Mouse (Mus musculus): ENCODE results near the gene Hsdl1. TPM values are rescaled to one million over a fixed set of nuclear protein-coding genes. Genes with fewer than 3 reads are reported as not detected.

The Hsdl1 gene
- total RNA-seq (2014; rRNA removed): 164 and 176 TPM in 2 replicates
- polyA plus RNA-seq (2015; fragmentation: Nextera tagmentation; extraction: Ambion mirVana): 164 and 174 TPM in 2 replicates

DNA sequence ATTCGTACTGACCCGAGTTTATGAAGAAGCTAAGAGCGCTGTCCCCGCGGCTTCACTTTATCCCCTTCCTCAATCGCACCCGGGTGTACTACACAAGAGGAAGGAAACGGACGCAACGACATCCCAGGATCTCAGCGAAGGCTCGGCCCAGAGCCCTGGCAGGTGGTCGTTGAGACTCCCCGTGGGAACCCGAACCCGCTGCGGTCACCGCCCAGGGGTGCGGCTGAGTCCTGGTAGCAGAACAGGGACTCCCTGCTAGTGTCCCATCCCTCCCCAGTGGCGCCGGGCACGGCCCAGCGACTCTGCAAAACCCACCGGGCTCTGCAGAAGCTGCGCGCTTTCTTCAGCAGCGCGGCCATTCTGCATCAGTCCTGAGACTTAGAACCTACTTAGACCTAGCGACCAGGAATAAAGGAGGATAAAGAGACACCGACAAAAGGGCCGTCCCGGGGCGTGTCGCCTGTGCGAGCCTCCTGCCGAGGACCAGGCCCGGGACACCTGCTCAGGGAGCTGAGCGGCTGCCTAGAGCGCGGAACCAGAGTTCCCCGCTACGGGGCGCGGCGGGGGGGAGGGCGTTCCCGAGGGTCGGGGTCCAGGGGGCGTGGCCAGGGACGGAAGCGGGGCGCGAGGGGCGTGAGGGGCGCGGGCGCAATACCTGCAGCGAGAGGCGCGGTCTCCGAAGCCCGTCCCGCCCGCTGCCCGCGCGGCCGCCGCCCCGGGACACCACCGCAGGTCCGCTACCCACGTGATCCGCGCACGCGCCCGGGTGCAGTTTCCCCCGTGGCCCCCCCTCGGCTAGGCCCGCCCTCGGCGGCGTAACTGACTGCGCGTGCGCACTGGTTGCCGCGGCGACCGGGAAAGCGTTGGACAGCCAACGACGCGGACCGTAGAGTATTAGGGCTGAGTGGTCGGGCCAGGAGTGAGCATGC, at the start of gene Hsdl1, which contains the start of gene Dnaaf1:
Hsdl1 (minus strand) TSS at position 747 of the 929 bp plus-strand sequence.
Dnaaf1 (plus strand) TSS at position 799 of the 929 bp plus-strand sequence.
- peak; percentile 81 for ATAC-seq (ENCODE audit: low FRiP score)
- Histone ChIP-seq H3K4me1 (ENCODE audit: insufficient read depth, low read length) (peaks cover 10% of the 10 kb centered on the region; the same call in 1 of the 2 replicates), H3K9me3 (ENCODE audit: low read length) (no peaks in the 10 kb centered on the region)

DNA sequence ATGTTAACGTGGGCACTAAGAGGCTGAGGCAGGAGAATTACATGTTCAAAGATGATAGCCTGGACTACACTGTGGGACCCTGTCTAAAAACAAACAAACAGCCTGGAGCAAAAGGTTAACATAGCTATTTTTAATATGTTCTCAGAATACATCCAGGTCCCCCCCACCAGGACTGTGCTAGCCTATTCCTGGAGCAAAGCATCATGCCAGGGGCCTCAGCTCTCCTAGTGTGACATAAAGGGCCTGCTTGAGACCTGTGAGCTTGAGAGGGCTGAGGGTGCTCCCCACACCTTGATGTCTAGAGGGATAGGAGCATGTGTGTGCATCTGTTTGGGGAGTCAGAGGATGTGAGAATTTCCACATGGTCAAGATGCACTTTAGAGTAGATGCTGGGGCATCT, 48.8 kb upstream of the Hsdl1 start:
- WGBS: 80% methylated on average over 1 of the region's 1 CpGs
- H3K4me1 ChIP-seq (ENCODE audit: insufficient read depth, low read length): no peaks in the 10 kb centered on the region
- no peaks in the 10 kb centered on the region for H3K9me3 ChIP-seq (ENCODE audit: low read length)
- TF ChIP-seq CTCF (IDR thresholded peaks at IDR 0.05): no peak
- DNase-seq (ENCODE audit: low spot score): no peak
- H3K27me3 ChIP-seq (ENCODE audit: insufficient read depth, low read length): no peaks in the 10 kb centered on the region
- no peak overlapping the region for H3K9ac ChIP-seq (replicated peaks; ENCODE audit: low read length, poor library complexity, severe bottlenecking)
- no peaks in the 10 kb centered on the region for H3K36me3 ChIP-seq (ENCODE audit: insufficient read depth, low read length)
- ATAC-seq (ENCODE audit: low FRiP score): no peak
- H3K4me3 ChIP-seq (ENCODE audit: low read depth, low read length): no peak overlapping the region
- H3K27ac ChIP-seq (ENCODE audit: low read depth, low read length): no peak overlapping the region
- no peak overlapping the region for H3K4me2 ChIP-seq (ENCODE audit: low read depth, low read length, poor library complexity, severe bottlenecking)

More for the DNA sequence above, at the start of gene Hsdl1, which contains the start of gene Dnaaf1:
- peak within 1 kb of the TSS; percentile 92 for H3K4me3 ChIP-seq (ENCODE audit: low read depth, low read length)
- H3K36me3 ChIP-seq (ENCODE audit: insufficient read depth, low read length): 0 out of 2 replicates have a peak, but pooled peaks cover 4% of the 10 kb centered on the region
- TF ChIP-seq CTCF (IDR thresholded peaks at IDR 0.05): peak; percentile 42
- peak within 1 kb of the TSS; percentile 83 for H3K27ac ChIP-seq (ENCODE audit: low read depth, low read length)
- no peaks in the 10 kb centered on the region for H3K27me3 ChIP-seq (ENCODE audit: insufficient read depth, low read length)
- peak; percentile 91 for DNase-seq (ENCODE audit: low spot score)
- WGBS: under 1% methylated on average over 93 of the region's 97 CpGs
- H3K9ac ChIP-seq (replicated peaks; ENCODE audit: low read length, poor library complexity, severe bottlenecking): peak within 1 kb of the TSS; percentile 84
- H3K4me2 ChIP-seq (ENCODE audit: low read depth, low read length, poor library complexity, severe bottlenecking): peak within 1 kb of the TSS; percentile 84

DNA sequence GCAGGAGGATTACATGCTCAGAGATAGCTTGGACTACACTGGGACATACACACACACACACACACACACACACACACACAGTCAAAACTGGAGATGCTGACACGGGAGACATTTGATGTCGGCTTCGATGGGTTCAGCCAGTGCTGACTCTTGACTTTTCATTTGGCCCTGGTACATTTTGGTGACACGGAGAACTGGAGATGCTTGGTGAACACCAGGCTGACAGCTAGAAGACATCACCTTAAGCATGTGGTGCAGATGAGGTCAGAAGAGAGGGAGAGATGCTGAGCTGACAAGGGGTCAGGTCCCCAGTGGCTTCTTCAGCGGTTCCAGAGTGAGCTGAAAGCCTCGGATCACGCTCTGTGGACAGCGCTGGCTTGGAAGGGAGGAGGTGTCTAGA, 48.1 kb upstream of the Hsdl1 start:
- no peak for ATAC-seq (ENCODE audit: low FRiP score)
- Histone ChIP-seq H3K4me3 (ENCODE audit: low read depth, low read length) (no peak overlapping the region), H3K27me3 (ENCODE audit: insufficient read depth, low read length) (no peaks in the 10 kb centered on the region), H3K9me3 (ENCODE audit: low read length) (no peaks in the 10 kb centered on the region), H3K27ac (ENCODE audit: low read depth, low read length) (no peak overlapping the region), H3K4me1 (ENCODE audit: insufficient read depth, low read length) (no peaks in the 10 kb centered on the region), H3K36me3 (ENCODE audit: insufficient read depth, low read length) (no peaks in the 10 kb centered on the region), H3K4me2 (ENCODE audit: low read depth, low read length, poor library complexity, severe bottlenecking) (no peak overlapping the region), H3K9ac (replicated peaks; ENCODE audit: low read length, poor library complexity, severe bottlenecking) (no peak overlapping the region)
- TF ChIP-seq CTCF (IDR thresholded peaks at IDR 0.05): no peak
- DNase-seq (ENCODE audit: low spot score): no peak
- 80% methylated on average over 8 of the region's 8 CpGs for WGBS

- DNase-seq (ENCODE audit: low spot score): no peak
- Histone ChIP-seq H3K9me3 (ENCODE audit: low read length) (no peaks in the 10 kb centered on the region), H3K27me3 (ENCODE audit: insufficient read depth, low read length) (no peaks in the 10 kb centered on the region), H3K36me3 (ENCODE audit: insufficient read depth, low read length) (no peaks in the 10 kb centered on the region), H3K4me1 (ENCODE audit: insufficient read depth, low read length) (no peaks in the 10 kb centered on the region), H3K27ac (ENCODE audit: low read depth, low read length) (no peak overlapping the region), H3K4me3 (ENCODE audit: low read depth, low read length) (no peak overlapping the region), H3K4me2 (ENCODE audit: low read depth, low read length, poor library complexity, severe bottlenecking) (no peak overlapping the region), H3K9ac (replicated peaks; ENCODE audit: low read length, poor library complexity, severe bottlenecking) (no peak overlapping the region)
- no peak for TF ChIP-seq CTCF (IDR thresholded peaks at IDR 0.05)
- 50% methylated on average over 4 of the region's 4 CpGs for WGBS
- ATAC-seq (ENCODE audit: low FRiP score): no peak
Observed at GRCm38 (mm10) chr8:119622555-119622954, 47.6 kb upstream of the Hsdl1 start.

GRCm38 (mm10) chr8:119620848-119621465, 46.0 kb upstream of the Hsdl1 start:
- no peaks in the 10 kb centered on the region for H3K4me1 ChIP-seq (ENCODE audit: insufficient read depth, low read length)
- H3K4me3 ChIP-seq (ENCODE audit: low read depth, low read length): no peak overlapping the region
- no peaks in the 10 kb centered on the region for H3K36me3 ChIP-seq (ENCODE audit: insufficient read depth, low read length)
- no peak overlapping the region for H3K4me2 ChIP-seq (ENCODE audit: low read depth, low read length, poor library complexity, severe bottlenecking)
- no peak overlapping the region for H3K27ac ChIP-seq (ENCODE audit: low read depth, low read length)
- no peaks in the 10 kb centered on the region for H3K27me3 ChIP-seq (ENCODE audit: insufficient read depth, low read length)
- DNase-seq (ENCODE audit: low spot score): no peak
- H3K9ac ChIP-seq (replicated peaks; ENCODE audit: low read length, poor library complexity, severe bottlenecking): no peak overlapping the region
- no peak for ATAC-seq (ENCODE audit: low FRiP score)
- TF ChIP-seq CTCF (IDR thresholded peaks at IDR 0.05): no peak
- WGBS: 89% methylated on average over 14 of the region's 14 CpGs
- no peaks in the 10 kb centered on the region for H3K9me3 ChIP-seq (ENCODE audit: low read length)
